8 mouse cellular contexts compared by ENCODE assay signal in genomic region chr15:94589219-94590075, GRCm38 (mm10). TPM values are rescaled to one million over a fixed set of nuclear protein-coding genes. Genes with fewer than 3 reads are reported as not detected.
DNase-seq lines count a peak whose midpoint lies in the region; ATAC-seq and TF ChIP-seq lines count a peak whose summit lies in the region.

Gene Twf1, minus strand, starts transcription at chr15:94589889.

- intact Hi-C loops in gastrocnemius, adult 2 months (cut with DNase I), result no loop called here
- intact Hi-C loops in left cerebral cortex, adult 2 months (cut with DNase I), result no loop called here

- peak within 1 kb of the TSS; percentile 100 for H3K4me3 ChIP-seq in gastrocnemius, adult 2 months
- H3K4me3 ChIP-seq in hindbrain, postnatal 0 days (ENCODE audit: low read length), result peak within 1 kb of the TSS; percentile 75
- peak within 1 kb of the TSS; percentile 83 for H3K4me3 ChIP-seq in left cerebral cortex, adult 2 months

- H3K27me3 ChIP-seq in hindbrain, postnatal 0 days (ENCODE audit: insufficient read depth, low read length), result no peaks in the 10 kb centered on the region

- peak; percentile 45 for TF ChIP-seq CTCF in gastrocnemius, adult 2 months (IDR thresholded peaks at IDR 0.05)
- peak; percentile 19 for TF ChIP-seq CTCF in hindbrain, postnatal 0 days (IDR thresholded peaks at IDR 0.05; ENCODE audit: low read depth)
- peak; percentile 38 for TF ChIP-seq CTCF in left cerebral cortex, adult 2 months (IDR thresholded peaks at IDR 0.05)

- H3K9me3 ChIP-seq in hindbrain, postnatal 0 days (ENCODE audit: low read length), result no peaks in the 10 kb centered on the region

- H3K4me2 ChIP-seq in hindbrain, postnatal 0 days (ENCODE audit: low read depth, low read length), result peak within 1 kb of the TSS; percentile 81

- under 1% methylated on average over 64 of the region's 70 CpGs for WGBS in hindbrain, postnatal 0 days

- peaks cover 17% of the 10 kb centered on the region; the same call in 1 of the 2 replicates for H3K36me3 ChIP-seq in hindbrain, postnatal 0 days (ENCODE audit: insufficient read depth, low read length)

- H3K27ac ChIP-seq in gastrocnemius, adult 2 months, result peak within 1 kb of the TSS; percentile 93
- peak within 1 kb of the TSS; percentile 82 for H3K27ac ChIP-seq in hindbrain, postnatal 0 days
- H3K27ac ChIP-seq in left cerebral cortex, adult 2 months, result peak within 1 kb of the TSS; percentile 89

- ATAC-seq in common myeloid progenitor, adult 5-6 weeks (replicated peaks; ENCODE audit: low read depth, poor library complexity, severe bottlenecking), result peak; percentile 97
- peak; percentile 100 for ATAC-seq in hindbrain, postnatal 0 days
- peak; percentile 98 for ATAC-seq in megakaryocyte, adult 5-6 weeks (ENCODE audit: poor library complexity, severe bottlenecking)

- no peaks in the 10 kb centered on the region for H3K4me1 ChIP-seq in hindbrain, postnatal 0 days (ENCODE audit: insufficient read depth, low read length)

- peak; percentile 97 for DNase-seq in ZHBTc4 (ENCODE audit: low read depth, low spot score)
- peak; percentile 99 for DNase-seq in gastrocnemius, adult 2 months
- peak; percentile 99 for DNase-seq in hindbrain, postnatal 0 days (ENCODE audit: low spot score)
- DNase-seq in left cerebral cortex, adult 2 months (ENCODE audit: extremely low spot score in 1 of 2, low spot score in 2 of 2), result peak; percentile 98 to 99
- peak; percentile 97 to 98 for DNase-seq in right cerebral cortex, adult 2 months (ENCODE audit: low spot score in 2 of 2)
- peak; percentile 99 for DNase-seq in urinary bladder, postnatal 14 days (ENCODE audit: low spot score)

- H3K9ac ChIP-seq in hindbrain, postnatal 0 days (replicated peaks; ENCODE audit: low read length), result peak within 1 kb of the TSS; percentile 85

RNA-seq across cellular contexts. Expression of gene Twf1, which starts in this region (rescaled TPM):
- total RNA-seq in common myeloid progenitor, adult 5-6 weeks (2017), result 19.4 and 28.8 TPM in 2 replicates
- total RNA-seq in gastrocnemius, adult 2 months (2021), result 10 to 100 TPM in 1 of 2 experiments, 1 to 10 TPM in 1; 9.5 to 10.0 TPM
- 34.3 and 37.1 TPM in 2 replicates for total RNA-seq in hindbrain, postnatal 0 days (2014; rRNA removed)
- 77.4 and 77.8 TPM in 2 replicates for polyA plus RNA-seq in hindbrain, postnatal 0 days (2015; fragmentation: Nextera tagmentation; extraction: Ambion mirVana)
- 10 to 100 TPM; 39.2 to 46.4 TPM for total RNA-seq in left cerebral cortex, adult 2 months (2021)
- total RNA-seq in megakaryocyte, adult 5-6 weeks (2015), result 39.8 and 43.4 TPM in 2 replicates
- 26.8 and 37.1 TPM in 2 replicates for total RNA-seq in megakaryocyte, adult 5-6 weeks (2017)

Comparison
In these comparisons a context has a peak if more than half of its experiments do, and no peak if none do; other contexts are left out.
1. Peak in every context shown above with its lines: DNase-seq, ATAC-seq, H3K4me3 ChIP-seq and H3K27ac ChIP-seq.